Mouse (Mus musculus): ENCODE measurements at regions not wholly inside any gene's neighbourhood (a gene's known extent, or its start where the extent isn't known, plus 50 kb on each side); places are given as distances from the start of the nearest gene placed in this dataset.

GRCm38 (mm10) chr17:15194894-15195461 is 153.6 kb upstream of the Gm3448 start:
- no peak overlapping the region for H3K27ac ChIP-seq (ENCODE audit: insufficient read depth, low read depth)
- no peaks in the 10 kb centered on the region for H3K27me3 ChIP-seq (replicated peaks)
- H3K4me2 ChIP-seq (ENCODE audit: insufficient read depth, low read depth, poor library complexity, severe bottlenecking), result no peak overlapping the region
- peak; percentile 38 for DNase-seq (ENCODE audit: extremely low read depth)
- no peaks in the 10 kb centered on the region for H3K79me2 ChIP-seq (replicated peaks; ENCODE audit: control insufficient read depth, extremely low read depth, insufficient read depth, poor library complexity, severe bottlenecking)
- H3K9me3 ChIP-seq (replicated peaks; ENCODE audit: low read length), result no peaks in the 10 kb centered on the region
- H3K4me1 ChIP-seq (ENCODE audit: control insufficient read depth in 1 of 2, insufficient read depth in 2 of 2), result peaks cover 5 to 24% of the 10 kb centered on the region in 2 experiments
- in situ Hi-C loops (cut with MboI; ENCODE audit: low pct_ligation_motif_present, low pct_unique_long_range_greater_than_20kb, low sequenced_read_pairs) (no loop called here), dilution Hi-C loops (cut with MboI; ENCODE audit: extremely low pct_ligation_motif_present, extremely low pct_unique_long_range_greater_than_20kb, low sequenced_read_pairs) (no loop called here)
- TF ChIP-seq TCF12 (IDR thresholded peaks at IDR 0.05; ENCODE audit: low read depth, low read length), result 0 out of 2 replicates have a peak, but pooled peaks have one; percentile 16
- no peak for TF ChIP-seq RCOR1 (conservative IDR thresholded peaks at IDR 0.05; ENCODE audit: low read depth, low read length)
- no peak for TF ChIP-seq PAX5 (IDR thresholded peaks at IDR 0.05; ENCODE audit: low read length)
- peak; percentile 34; the same call in 1 of the 2 replicates for TF ChIP-seq BHLHE40 (IDR thresholded peaks at IDR 0.05; ENCODE audit: low read depth, low read length)
- no peak for TF ChIP-seq ZKSCAN1 (IDR thresholded peaks at IDR 0.05; ENCODE audit: borderline replicate concordance, low read depth, low read length)
- 0 out of 2 replicates have a peak, but pooled peaks have one; percentile 19 for TF ChIP-seq CHD2 (IDR thresholded peaks at IDR 0.05; ENCODE audit: low read length)
- H3K4me3 ChIP-seq (replicated peaks in 1 of 3; ENCODE audit: low read depth in 2 of 3, low read length in 2 of 3, poor library complexity in 1 of 3), result no peak overlapping the region
- H3K9ac ChIP-seq (ENCODE audit: insufficient read depth, low read depth), result no peak overlapping the region
- no peaks in the 10 kb centered on the region for H3K36me3 ChIP-seq (replicated peaks in 1 of 2; ENCODE audit: control insufficient read depth in 1 of 2, insufficient read depth in 1 of 2, low read length in 1 of 2)

- Histone ChIP-seq H3K4me3 (replicated peaks in 1 of 3; ENCODE audit: low read depth in 2 of 3, low read length in 2 of 3, poor library complexity in 1 of 3) (no peak overlapping the region), H3K27me3 (replicated peaks) (no peaks in the 10 kb centered on the region), H3K79me2 (replicated peaks; ENCODE audit: control insufficient read depth, extremely low read depth, insufficient read depth, poor library complexity, severe bottlenecking) (no peaks in the 10 kb centered on the region), H3K36me3 (replicated peaks in 1 of 2; ENCODE audit: control insufficient read depth in 1 of 2, insufficient read depth in 1 of 2, low read length in 1 of 2) (no peaks in the 10 kb centered on the region), H3K9me3 (replicated peaks; ENCODE audit: low read length) (no peaks in the 10 kb centered on the region), H3K4me2 (ENCODE audit: insufficient read depth, low read depth, poor library complexity, severe bottlenecking) (no peak overlapping the region), H3K4me1 (ENCODE audit: control insufficient read depth in 1 of 2, insufficient read depth in 2 of 2) (peaks cover 5 to 18% of the 10 kb centered on the region in 2 experiments), H3K9ac (ENCODE audit: insufficient read depth, low read depth) (no peak overlapping the region), H3K27ac (ENCODE audit: insufficient read depth, low read depth) (no peak overlapping the region)
- in situ Hi-C loops (cut with MboI; ENCODE audit: low pct_ligation_motif_present, low pct_unique_long_range_greater_than_20kb, low sequenced_read_pairs) (no loop called here), dilution Hi-C loops (cut with MboI; ENCODE audit: extremely low pct_ligation_motif_present, extremely low pct_unique_long_range_greater_than_20kb, low sequenced_read_pairs) (no loop called here)
- DNase-seq (ENCODE audit: extremely low read depth), result no peak
- TF ChIP-seq POLR2A (IDR thresholded peaks at IDR 0.05; ENCODE audit: low read depth, low read length), result no peak
- no peak for TF ChIP-seq CTCF (conservative IDR thresholded peaks at IDR 0.05 in 1 of 2, IDR thresholded peaks at IDR 0.05 in 1 of 2; ENCODE audit: low read depth in 2 of 2, low read length in 2 of 2)
- no peak for TF ChIP-seq TBP (conservative IDR thresholded peaks at IDR 0.05; ENCODE audit: low read depth, low read length)
- no peak for TF ChIP-seq USF1 (IDR thresholded peaks at IDR 0.05; ENCODE audit: low read depth, low read length)
- no peak for TF ChIP-seq KAT2A (IDR thresholded peaks at IDR 0.05; ENCODE audit: insufficient replicate concordance, low read length)
- no peak for TF ChIP-seq CHD1 (IDR thresholded peaks at IDR 0.05; ENCODE audit: low read depth, low read length)
- no peak for TF ChIP-seq RCOR1 (conservative IDR thresholded peaks at IDR 0.05; ENCODE audit: low read depth, low read length)
- no peak for TF ChIP-seq RAD21 (IDR thresholded peaks at IDR 0.05; ENCODE audit: low read depth, low read length)
- no peak for TF ChIP-seq MYC (IDR thresholded peaks at IDR 0.05; ENCODE audit: low read depth, low read length)
- TF ChIP-seq JUND (conservative IDR thresholded peaks at IDR 0.05; ENCODE audit: low read depth, low read length), result no peak
- TF ChIP-seq ZNF384 (IDR thresholded peaks at IDR 0.05; ENCODE audit: low read depth, low read length), result no peak
- TF ChIP-seq USF2 (conservative IDR thresholded peaks at IDR 0.05; ENCODE audit: low read depth, low read length), result no peak
- no peak for TF ChIP-seq ZMIZ1 (IDR thresholded peaks at IDR 0.05; ENCODE audit: low read depth, low read length)
- no peak for TF ChIP-seq E2F4 (IDR thresholded peaks at IDR 0.05; ENCODE audit: insufficient replicate concordance, low read depth, low read length)
- no peak for TF ChIP-seq EP300 (IDR thresholded peaks at IDR 0.05; ENCODE audit: low read length)
- TF ChIP-seq ZC3H11A (IDR thresholded peaks at IDR 0.05; ENCODE audit: low read depth, low read length), result no peak
- TF ChIP-seq NRF1 (IDR thresholded peaks at IDR 0.05; ENCODE audit: low read depth, low read length), result no peak
- no peak for TF ChIP-seq SIN3A (IDR thresholded peaks at IDR 0.05; ENCODE audit: low read length)
- TF ChIP-seq MEF2A (IDR thresholded peaks at IDR 0.05; ENCODE audit: borderline replicate concordance, low read depth, low read length), result no peak
- no peak for TF ChIP-seq NELFE (IDR thresholded peaks at IDR 0.05; ENCODE audit: low read depth, low read length)
These were observed 152.5 kb upstream of the Gm3448 start for GRCm38 (mm10) chr17:15193831-15194230.

All from CH12.LX (cell line).